Mouse (Mus musculus): ENCODE data around the gene Larp4. TPM values are rescaled to one million over a fixed set of nuclear protein-coding genes. Genes with fewer than 3 reads are reported as not detected.
A peak's percentile ranks its signal among the peaks of the same experiment; 100 is the strongest.

Gene Larp4
- total and polyA plus RNA-seq, 3 experiments: 168 to 216 (median 193) TPM

DNA sequence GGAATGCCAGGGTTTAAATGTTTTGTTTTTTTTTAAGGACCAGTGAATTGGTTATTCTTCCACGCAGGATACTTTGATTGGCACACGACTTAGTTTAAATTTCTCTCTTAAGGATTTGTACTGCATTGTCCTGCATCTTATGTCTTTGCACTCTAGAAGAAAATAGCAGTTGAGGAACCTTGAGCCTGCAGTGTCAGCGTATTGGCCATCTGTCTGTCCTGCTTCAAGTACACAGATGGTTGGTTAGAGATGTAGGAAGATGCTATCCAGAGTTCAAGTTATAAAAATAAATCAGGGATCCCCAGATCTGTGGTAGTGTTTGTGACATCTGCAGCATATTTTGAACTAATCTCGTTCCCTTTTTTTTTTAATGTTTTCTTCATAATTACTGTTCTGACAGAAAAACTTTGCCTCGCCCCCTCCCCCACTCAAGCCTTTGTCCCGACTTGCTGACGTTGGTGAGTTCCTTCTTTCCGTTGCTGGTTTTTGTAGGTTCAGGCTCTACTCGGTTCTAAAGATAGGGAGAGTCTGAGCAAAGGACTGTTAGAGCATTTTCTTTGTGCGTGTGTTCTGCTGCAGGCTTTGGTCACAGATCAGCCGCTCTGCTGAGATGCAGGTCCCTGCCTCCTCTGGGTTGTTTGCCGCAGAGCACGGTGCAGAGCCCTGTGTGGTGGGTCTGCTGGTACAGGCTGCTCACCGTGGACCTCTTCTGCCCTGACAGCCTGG is 70.8 kb downstream of the Larp4 start:
- Histone ChIP-seq H3K4me3 (ENCODE audit: control insufficient read depth in 1 of 2, insufficient read depth in 1 of 2, low read depth in 2 of 2, low read length in 2 of 2) (no peak overlapping the region), H3K9ac (ENCODE audit: control insufficient read depth, low read depth, low read length, poor library complexity, severe bottlenecking) (no peak overlapping the region)
- DNase-seq (ENCODE audit: low read depth, low spot score): peak; percentile 49

DNA sequence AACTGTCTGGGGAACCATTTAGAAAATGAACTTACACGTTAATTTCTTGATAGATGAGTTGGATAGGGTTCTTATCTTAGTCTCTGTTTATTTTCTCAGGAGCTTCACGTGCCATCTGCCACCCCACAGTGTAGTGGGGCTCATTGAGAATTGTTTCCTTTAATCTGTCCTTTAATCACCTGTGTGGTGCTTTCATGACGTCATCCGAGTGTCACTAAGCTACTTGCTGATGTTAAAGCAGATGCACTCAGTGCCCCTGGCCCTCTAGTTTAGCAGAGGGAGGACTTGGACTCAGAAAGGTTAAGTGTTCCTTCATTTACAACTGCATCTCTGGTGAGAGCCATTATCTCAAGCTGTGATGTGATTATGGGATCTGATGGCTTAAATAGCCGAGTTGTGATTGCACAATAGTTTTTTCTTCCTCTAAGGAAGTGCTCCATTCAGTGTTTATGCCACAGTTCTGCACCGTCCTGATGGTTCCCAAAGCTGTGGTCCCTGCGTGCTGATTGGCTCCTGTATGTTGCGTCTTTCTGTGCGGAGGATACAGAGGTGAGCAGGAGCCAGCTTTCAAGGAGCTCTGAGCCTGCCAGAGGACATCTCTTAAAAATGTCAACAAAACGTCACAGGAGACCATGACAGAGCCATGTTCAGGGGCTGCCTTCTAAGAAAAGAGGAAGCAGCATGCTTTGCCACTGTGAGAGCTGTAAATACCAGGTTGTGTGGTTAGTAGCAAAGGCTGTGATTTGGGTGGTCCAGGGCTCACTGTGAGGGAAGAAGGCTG is 71.6 kb downstream of the Larp4 start:
- Histone ChIP-seq H3K9me3 (replicated peaks; ENCODE audit: insufficient read depth, low read length) (no peaks in the 10 kb centered on the region), H3K4me1 (ENCODE audit: control insufficient read depth in 1 of 2, insufficient read depth in 2 of 2, low read length in 2 of 2) (peaks cover 7 to 22% of the 10 kb centered on the region in 2 experiments), H3K27me3 (ENCODE audit: control insufficient read depth in 1 of 2, insufficient read depth in 2 of 2, low read length in 2 of 2) (no peaks in the 10 kb centered on the region), H3K79me2 (ENCODE audit: control insufficient read depth, insufficient read depth, low read length, poor library complexity) (peaks cover 34% of the 10 kb centered on the region), H3K9ac (ENCODE audit: control insufficient read depth, low read depth, low read length, poor library complexity, severe bottlenecking) (no peak overlapping the region), H3K4me3 (ENCODE audit: control insufficient read depth in 1 of 2, insufficient read depth in 1 of 2, low read depth in 2 of 2, low read length in 2 of 2) (no peak overlapping the region), H3K27ac (ENCODE audit: control insufficient read depth, low read depth, low read length) (no peak overlapping the region), H3K36me3 (ENCODE audit: control insufficient read depth in 1 of 2, insufficient read depth in 2 of 2, low read length in 2 of 2) (peaks cover 0 to 24% of the 10 kb centered on the region in 2 experiments; a peak in 2 of 4 replicates)
- TF ChIP-seq MAFK (IDR thresholded peaks at IDR 0.05; ENCODE audit: borderline replicate concordance, low read depth, low read length) (no peak), HCFC1 (IDR thresholded peaks at IDR 0.05; ENCODE audit: low read depth, low read length) (no peak), ELF1 (IDR thresholded peaks at IDR 0.05; ENCODE audit: low read depth, low read length) (no peak), ETS1 (IDR thresholded peaks at IDR 0.05; ENCODE audit: low read depth, low read length) (no peak), TAL1 (IDR thresholded peaks at IDR 0.05; ENCODE audit: low read length) (no peak), BHLHE40 (IDR thresholded peaks at IDR 0.05; ENCODE audit: borderline replicate concordance, low read depth, low read length) (peak; percentile 71; the same call in 1 of the 2 replicates), SIN3A (IDR thresholded peaks at IDR 0.05; ENCODE audit: low read length) (peak; percentile 50; the same call in 1 of the 2 replicates), MYC (IDR thresholded peaks at IDR 0.05; ENCODE audit: low read depth, low read length) (no peak), TCF12 (IDR thresholded peaks at IDR 0.05; ENCODE audit: low read depth, low read length) (no peak), MXI1 (IDR thresholded peaks at IDR 0.05; ENCODE audit: low read depth, low read length) (no peak), GABPA (IDR thresholded peaks at IDR 0.05; ENCODE audit: low read depth, low read length) (no peak), USF1 (IDR thresholded peaks at IDR 0.05; ENCODE audit: low read depth, low read length) (no peak), POLR2AphosphoS5 (IDR thresholded peaks at IDR 0.05; ENCODE audit: borderline replicate concordance, low read depth, low read length) (no peak), RAD21 (IDR thresholded peaks at IDR 0.05; ENCODE audit: low read depth, low read length) (no peak), EP300 (IDR thresholded peaks at IDR 0.05; ENCODE audit: low read depth in 1 of 2, low read length in 2 of 2) (no peak), TBP (IDR thresholded peaks at IDR 0.05; ENCODE audit: low read depth, low read length) (no peak), ZC3H11A (IDR thresholded peaks at IDR 0.05; ENCODE audit: low read depth, low read length) (no peak), MAZ (IDR thresholded peaks at IDR 0.05; ENCODE audit: low read depth, low read length) (no peak), NELFE (IDR thresholded peaks at IDR 0.05; ENCODE audit: low read depth, low read length) (no peak), ZKSCAN1 (IDR thresholded peaks at IDR 0.05; ENCODE audit: low read depth, low read length) (no peak), CHD2 (IDR thresholded peaks at IDR 0.05; ENCODE audit: low read length) (no peak), NRF1 (IDR thresholded peaks at IDR 0.05; ENCODE audit: insufficient read depth, low read depth, low read length, poor library complexity, severe bottlenecking) (no peak), RCOR1 (IDR thresholded peaks at IDR 0.05; ENCODE audit: low read depth, low read length) (peak; percentile 68; the same call in 1 of the 2 replicates), KAT2A (conservative IDR thresholded peaks at IDR 0.05; ENCODE audit: low read depth, low read length) (no peak), POLR2A (IDR thresholded peaks at IDR 0.05; ENCODE audit: control insufficient read depth in 1 of 2, insufficient read depth in 1 of 2, low read depth in 1 of 2, low read length in 2 of 2, poor library complexity in 1 of 2) (no peak)
- peak; percentile 73 for DNase-seq (ENCODE audit: low read depth, low spot score)

More for the DNA sequence above, 70.8 kb downstream of the Larp4 start:
- no peak for TF ChIP-seq MEF2A (IDR thresholded peaks at IDR 0.05; ENCODE audit: extremely low read depth, insufficient replicate concordance, low read depth, low read length, poor library complexity, severe bottlenecking)
- TF ChIP-seq HCFC1 (IDR thresholded peaks at IDR 0.05; ENCODE audit: low read depth, low read length): peak; percentile 43; the same call in 1 of the 2 replicates
- no peak for TF ChIP-seq TCF12 (IDR thresholded peaks at IDR 0.05; ENCODE audit: low read depth, low read length)
- 0 out of 2 replicates have a peak, but pooled peaks have one; percentile 4 for TF ChIP-seq BHLHE40 (IDR thresholded peaks at IDR 0.05; ENCODE audit: borderline replicate concordance, low read depth, low read length)
- H3K27ac ChIP-seq (ENCODE audit: control insufficient read depth, low read depth, low read length): 0 out of 2 replicates have a peak overlapping the region, but pooled peaks have one; percentile 11
- peaks cover 7 to 22% of the 10 kb centered on the region in 2 experiments for H3K4me1 ChIP-seq (ENCODE audit: control insufficient read depth in 1 of 2, insufficient read depth in 2 of 2, low read length in 2 of 2)
- no peaks in the 10 kb centered on the region for H3K27me3 ChIP-seq (ENCODE audit: control insufficient read depth in 1 of 2, insufficient read depth in 2 of 2, low read length in 2 of 2)
- H3K36me3 ChIP-seq (ENCODE audit: control insufficient read depth in 1 of 2, insufficient read depth in 2 of 2, low read length in 2 of 2): peaks cover 0 to 24% of the 10 kb centered on the region in 2 experiments; a peak in 2 of 4 replicates
- H3K79me2 ChIP-seq (ENCODE audit: control insufficient read depth, insufficient read depth, low read length, poor library complexity): peaks cover 34% of the 10 kb centered on the region
- H3K9me3 ChIP-seq (replicated peaks; ENCODE audit: insufficient read depth, low read length): no peaks in the 10 kb centered on the region

Data from MEL (cell line).